Mouse (Mus musculus) layer of hippocampus, adult 9-10 months (tissue): ENCODE results near the gene Lasp1.
A peak's percentile ranks its signal among the peaks of the same experiment; 100 is the strongest.
"Not testable (repeated sequence)": the region's sequence is repeated elsewhere in the genome, so short reads cannot be mapped to it uniquely, and the experiment has no call there.

Experiments used
- DNase-seq: peaks from one replicate; pipeline ENCODE4 v3.0.0; 2022; ENCODE audit warnings: low spot score

Gene Lasp1

DNA sequence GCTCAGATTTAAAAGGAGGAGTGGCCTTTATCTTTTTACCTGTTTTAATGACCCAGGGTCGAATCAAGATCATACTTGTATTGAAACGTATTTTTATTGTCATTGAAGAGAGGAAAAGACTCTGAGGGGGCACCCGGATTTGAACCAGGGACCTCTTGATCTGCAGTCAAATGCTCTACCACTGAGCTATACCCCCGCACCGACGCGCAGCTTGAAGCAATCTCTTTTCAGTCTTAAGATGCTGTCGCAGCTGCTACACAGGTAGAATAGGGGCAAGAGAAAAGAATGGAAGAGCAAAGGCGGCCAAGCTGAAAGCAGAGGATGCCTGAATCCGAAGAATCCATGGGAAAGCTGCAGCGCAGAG lies at the start of gene Lasp1:
Gene Lasp1 (plus strand): TSS at position 219 of the 364 bp plus-strand sequence.
- peak; percentile 89 for DNase-seq

DNA sequence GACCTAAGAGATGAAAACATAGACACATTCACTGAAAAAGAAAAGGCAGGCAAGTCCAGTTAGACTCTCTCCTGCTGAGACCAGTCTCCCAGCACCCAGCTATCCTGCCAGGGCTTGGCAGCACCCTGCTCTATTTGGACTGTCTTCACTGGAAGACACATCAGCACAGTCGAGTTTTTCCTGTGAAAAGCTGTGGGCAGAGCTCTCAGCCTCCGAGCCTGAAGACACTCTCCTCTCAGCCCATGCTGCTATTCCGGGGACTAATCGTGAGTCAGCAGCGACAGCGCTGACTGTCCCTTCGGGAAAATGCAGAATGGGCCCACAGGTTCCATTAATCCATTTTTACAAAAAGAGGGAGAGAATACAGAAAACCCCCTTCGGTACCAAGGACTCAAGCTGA lies 45.5 kb upstream of the Lasp1 start:
- no peak for DNase-seq

DNA sequence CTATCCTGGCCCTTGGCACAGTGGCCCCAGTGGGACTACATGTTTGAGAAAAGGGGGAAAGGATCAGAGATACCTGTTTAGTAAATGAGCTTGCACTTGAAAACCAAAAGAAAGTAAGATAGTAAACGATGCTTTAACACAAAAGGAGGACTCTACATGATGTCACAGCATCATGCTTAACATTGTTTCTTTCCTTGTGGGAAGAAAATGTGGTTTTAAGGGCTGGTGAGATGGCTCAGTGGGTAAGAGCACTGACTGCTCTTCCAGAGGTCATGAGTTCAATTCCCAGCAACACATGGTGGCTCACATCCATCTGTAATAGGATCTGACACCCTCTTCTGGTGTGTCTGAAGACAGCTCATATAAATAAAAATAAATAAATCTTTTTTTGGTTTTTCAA lies 40.7 kb upstream of the Lasp1 start:
- DNase-seq, result no peak

DNA sequence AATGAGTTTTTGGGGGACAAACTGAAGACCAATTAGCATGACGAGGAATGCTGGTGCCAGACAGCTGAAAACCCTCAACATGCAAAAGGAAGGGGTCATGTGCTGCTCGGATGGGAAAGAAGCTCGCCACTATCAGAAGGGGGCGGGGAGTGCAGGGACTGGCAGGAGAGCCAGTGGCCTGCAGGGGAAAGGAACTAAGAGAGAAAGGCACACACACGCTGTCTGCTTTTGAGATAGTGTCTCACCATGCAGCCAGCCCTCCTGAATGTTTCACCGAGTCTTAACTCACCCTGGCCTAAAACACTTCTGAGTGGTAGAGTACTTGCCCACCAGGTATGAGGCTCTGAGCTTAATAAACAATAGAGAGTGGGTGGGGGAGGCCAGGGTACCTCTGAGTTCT lies 39.9 kb upstream of the Lasp1 start:
- no peak for DNase-seq

DNA sequence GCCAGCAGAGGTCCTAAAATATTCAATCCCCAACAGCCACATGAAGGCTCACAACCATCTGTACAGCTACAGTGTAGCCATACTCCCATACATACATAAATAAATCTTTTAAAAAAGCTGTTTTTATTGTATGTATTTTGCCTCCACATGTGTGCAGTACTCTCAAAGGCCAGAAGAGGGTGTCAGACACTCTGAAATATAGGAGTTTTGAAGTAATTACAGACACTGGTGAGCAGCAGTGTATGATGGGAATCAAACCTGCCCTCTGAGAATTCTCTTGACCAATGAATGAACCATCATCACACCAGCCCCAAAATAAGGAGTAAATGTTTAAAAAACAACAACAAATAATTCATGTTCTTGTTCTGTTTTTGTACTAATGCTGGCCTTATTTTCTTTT lies 37.2 kb upstream of the Lasp1 start:
- DNase-seq, result no peak

DNA sequence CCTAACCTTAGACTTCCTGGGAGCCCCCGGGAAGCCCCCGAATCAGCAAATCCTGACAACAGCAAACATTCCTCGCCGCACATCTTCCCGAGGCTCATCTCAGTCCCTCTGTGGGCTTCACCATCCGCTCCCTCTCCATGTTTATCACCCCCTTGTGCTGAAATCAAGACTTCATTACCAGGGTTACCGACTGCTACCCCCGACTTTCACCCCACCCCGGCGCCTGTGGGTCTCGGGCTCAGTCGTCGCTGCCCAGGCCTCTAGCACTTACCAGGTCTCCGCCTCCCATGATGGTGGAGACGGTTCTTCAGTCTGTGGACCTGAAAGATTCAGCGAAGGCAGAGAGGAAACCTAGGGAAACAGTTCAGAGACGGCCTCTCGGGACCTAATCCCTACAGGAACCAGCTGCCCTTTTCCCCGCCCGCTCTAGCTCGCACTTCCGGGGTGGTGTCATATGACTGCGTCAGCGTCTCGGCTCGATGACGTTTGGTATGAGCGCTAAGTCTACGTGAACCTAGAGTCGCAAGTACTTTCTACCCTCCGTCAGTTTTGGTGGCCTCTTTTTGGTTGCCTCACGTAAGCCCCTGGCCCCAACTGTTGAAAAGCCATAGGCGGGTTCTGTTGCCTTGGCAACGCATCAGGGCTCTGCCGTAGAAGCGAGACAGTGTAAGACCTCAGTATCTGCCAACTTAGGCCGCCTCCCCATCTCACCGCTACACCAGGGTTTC lies 32.5 kb upstream of the Lasp1 start, which contains the start of gene Cwc25:
Gene Cwc25 (minus strand): TSS at position 403 of the 728 bp plus-strand sequence.
- peak; percentile 95 for DNase-seq

DNA sequence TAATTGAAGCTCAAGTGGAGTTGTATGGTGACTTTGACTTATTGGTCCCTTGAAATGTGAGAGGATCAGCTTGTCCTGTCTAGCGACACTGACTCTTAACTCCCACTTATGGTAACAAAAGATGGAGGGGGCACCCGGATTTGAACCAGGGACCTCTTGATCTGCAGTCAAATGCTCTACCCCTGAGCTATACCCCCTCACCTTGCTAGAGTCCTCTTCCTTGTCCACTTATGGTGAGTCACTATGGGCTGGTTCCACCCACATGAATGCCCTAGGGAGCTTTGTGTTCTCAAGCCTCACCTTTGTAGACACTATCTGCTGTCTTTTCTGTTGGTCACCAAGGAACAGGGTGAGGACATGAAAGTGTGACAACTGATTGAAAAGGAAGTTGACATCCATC lies 29.1 kb upstream of the Lasp1 start:
- no peak for DNase-seq

DNA sequence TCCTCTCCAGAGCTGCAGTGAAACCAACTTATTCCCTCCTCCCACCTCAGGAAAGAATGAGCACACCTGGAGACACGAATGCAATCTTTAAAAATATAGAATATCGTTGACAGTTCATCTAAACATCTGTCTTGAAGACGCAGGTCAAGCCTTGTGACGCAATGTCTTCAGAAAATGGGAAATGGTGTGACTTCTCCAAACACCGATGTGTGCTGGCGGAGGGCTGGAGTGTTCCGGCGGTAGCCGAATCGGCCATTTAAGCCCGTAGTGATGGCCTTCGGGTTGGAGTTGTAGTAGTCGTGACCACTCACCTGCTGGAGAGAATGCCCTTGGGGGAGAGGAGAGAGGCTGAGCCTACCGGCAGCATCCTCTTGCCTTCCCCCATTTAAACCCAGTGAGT lies 27.4 kb upstream of the Lasp1 start:
- DNase-seq, result no peak

DNA sequence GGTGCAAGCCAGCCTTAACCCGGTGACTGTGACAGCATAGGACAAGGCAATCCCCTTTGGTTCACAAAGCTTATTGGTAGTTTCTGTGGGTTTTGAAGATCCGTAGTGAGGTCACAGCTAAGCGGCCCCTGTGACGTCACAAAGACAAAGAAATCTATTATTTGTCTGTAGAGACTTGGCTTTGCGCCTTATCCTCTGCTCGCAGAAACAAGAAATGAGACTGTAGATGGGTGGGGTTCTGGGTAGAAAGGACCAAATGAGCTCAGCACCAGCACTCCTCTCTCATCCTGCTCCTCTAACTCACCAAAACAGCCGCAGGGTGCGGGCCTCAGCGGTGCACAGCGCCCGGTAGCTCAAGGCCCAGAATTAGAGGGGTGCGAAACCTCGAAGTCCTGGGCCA lies 23.6 kb upstream of the Lasp1 start:
- DNase-seq, result no peak

DNA sequence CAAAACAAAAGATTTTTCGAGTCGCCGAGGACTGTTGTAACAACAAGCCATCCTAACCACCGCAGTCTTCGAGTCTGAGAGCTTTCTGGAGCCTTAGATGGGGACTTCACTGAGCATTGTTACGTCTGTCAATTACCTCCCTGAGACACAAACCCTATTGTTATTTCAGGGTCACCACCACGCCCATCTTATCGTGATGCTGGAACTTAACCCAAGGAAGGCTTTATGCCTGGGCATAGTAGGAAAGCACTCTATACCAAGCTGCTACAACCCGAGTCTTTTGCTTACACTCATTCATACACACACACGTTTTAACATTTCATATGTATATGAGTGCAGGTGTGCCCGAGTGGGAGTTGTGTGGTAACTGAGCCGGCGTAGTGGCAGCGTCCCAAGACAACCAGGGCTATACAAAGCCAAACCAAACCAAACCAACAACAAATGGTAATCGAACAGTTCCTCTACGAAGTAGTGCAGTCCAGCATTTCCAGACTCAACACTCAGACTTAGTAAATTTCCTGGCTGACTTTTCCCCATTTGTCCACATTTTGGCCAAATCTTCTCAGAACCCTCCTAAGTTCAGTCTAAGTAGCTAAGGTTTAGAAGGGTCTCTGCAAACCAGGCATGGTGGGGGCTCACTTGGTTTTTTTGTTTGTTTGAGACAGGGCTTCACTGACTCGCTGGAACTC lies 22.8 kb upstream of the Lasp1 start, which contains the start of gene 1700001P01Rik:
Gene 1700001P01Rik (minus strand): TSS at position 111 of the 689 bp plus-strand sequence.
- no peak for DNase-seq

DNA sequence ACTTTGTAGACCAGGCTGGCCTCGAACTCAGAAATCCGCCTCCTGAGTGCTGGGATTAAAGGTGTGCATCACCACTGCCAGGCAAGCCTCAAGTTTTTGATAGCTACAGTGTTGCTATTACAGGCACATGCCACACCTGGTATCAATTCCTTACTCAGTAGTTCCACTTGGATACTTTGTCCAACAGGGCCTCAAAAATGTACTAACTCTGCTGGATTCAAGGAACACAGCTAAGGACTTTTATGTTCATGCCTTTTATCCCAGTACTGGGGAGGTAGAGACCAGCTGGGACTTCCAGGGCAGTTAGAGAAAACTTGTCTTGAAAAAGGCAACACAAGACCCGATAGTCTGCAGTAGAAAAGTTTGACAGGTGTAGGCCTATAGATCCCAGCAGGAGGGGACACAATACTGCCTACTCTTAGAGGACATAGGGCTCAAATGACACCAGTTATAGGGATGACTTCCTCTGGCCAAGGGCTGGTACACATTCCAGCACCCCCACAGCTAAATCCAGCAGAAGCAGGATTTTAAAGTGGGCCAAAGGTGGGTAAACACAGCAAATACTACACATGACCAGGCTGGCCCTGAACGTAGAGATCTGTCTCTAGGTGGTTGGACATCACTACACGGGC lies 22.2 kb upstream of the Lasp1 start:
- no peak for DNase-seq

DNA sequence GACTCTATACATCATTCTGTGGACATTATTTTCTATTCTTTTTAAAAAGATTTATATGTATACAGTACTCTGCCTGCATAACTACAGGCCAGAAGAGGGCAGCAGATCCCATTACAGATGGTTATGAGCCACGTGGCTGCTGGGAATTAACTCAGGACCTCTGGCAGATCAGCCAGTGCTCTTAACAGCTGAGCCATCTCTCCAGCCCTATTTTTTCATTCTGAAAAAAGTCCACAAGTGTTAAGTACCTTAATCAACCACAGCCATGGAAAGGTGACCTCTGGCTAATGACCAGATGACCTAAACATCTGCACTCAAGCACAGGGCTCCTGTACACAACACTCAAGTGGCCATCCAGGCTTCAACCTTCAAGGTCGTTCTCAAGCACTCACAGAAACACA lies 21.7 kb upstream of the Lasp1 start:
- no peak for DNase-seq

DNA sequence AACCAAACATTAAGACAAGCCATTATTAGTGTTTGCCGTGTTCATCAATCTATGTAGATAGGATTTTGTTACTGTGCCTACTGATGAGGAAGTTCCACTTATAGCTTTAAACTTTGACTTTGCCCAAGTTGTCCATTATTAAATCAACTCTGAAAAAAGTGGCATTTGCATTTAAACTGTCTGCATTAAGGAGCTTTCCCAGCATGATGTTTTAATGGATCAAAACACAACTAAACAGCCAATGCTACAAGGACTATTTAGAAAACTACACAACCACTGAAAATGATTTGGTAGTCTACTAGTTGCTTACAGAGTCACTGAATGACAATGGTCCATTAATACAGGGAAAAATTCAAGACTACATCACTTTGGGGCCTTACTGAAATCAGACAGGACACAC lies 19.9 kb upstream of the Lasp1 start:
- no peak for DNase-seq

DNA sequence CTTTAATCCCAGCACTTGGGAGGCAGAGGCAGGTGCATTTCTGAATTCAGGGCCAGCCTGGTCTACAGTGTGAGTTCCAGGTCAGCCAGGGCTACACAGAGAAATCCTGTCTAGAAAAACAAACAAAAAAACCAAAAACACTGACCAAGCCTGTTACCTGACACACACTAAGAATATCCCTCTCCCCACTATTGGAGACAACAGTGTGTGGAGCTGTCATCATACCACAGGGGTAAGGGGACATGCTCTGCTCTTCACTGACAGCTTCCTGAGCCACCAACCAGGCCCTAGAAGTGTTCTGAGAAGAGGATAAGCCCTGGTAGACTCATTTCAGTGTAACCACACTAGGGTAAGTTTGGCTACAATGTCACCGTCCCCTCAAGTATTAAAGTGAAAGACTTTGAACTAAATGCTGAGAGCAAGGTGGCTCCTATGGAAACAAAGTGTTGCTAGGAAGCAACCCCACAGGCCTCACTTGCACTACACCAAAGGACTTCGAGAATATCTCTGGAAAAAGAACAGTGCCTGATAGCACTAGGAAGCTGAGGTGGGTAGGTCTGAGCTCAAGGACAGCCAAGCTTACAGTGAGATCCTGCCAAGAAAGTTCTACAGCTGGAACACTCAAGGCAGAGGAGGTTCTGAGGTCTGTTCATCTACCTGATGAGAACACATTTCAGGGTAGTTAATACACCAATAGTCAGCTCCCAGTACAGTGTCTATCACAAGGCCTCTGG lies 18.7 kb upstream of the Lasp1 start:
- DNase-seq, result no peak

DNA sequence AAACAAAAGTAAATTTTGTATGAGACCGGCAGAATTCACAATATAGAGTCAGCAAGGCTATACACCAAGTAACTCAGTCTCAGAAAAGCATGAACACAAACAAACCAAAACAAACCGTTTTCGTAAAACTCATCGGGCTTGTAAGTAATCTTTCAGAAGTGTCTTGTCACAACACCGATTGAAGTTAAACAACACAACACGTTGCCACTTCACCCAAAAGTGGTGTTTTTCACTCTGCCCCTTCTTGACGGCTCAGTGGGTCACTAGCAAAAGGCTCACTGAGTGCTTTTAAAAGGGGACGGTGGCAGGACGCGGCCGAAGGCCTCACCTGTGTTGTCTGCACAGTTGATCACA lies 17.3 kb upstream of the Lasp1 start:
- DNase-seq, result no peak

DNA sequence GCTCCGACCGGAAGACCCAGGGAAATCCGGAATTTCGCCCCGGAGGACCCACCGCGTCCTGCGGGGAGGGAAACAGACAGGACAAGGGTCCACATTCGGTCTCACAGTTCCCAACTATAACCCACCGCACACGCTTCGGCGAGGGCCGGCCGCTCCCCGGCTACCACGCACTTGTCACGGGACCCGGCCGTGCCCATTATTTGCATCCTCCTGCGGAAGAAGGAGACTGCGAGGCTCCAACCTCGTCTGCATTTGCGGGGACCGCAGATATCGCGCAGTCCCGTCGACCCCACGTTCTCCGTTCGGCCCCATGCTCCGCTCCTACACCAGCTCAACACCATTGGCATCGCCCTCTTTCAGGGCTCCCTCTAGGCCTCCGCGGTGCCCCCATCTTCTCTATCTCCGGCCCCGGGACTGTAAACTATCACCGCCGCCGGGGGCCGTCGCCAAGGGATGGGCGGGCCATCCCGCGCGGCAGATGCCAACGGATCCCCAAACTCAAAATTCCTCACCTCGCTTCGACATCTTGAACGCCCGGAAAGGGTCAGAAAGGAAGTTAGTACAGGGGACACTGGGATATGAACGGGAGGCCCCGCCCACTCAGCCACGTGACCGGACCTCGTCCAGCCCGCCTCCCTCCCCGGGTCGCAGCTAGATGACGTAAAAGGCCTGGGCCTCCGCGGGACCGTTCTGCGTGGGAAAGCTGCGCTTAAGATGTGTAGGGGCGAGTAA lies 16.8 kb upstream of the Lasp1 start, which contains the start of gene Rpl23:
Gene Rpl23 (minus strand): TSS at position 606 of the 732 bp plus-strand sequence.
- peak; percentile 98 for DNase-seq

DNA sequence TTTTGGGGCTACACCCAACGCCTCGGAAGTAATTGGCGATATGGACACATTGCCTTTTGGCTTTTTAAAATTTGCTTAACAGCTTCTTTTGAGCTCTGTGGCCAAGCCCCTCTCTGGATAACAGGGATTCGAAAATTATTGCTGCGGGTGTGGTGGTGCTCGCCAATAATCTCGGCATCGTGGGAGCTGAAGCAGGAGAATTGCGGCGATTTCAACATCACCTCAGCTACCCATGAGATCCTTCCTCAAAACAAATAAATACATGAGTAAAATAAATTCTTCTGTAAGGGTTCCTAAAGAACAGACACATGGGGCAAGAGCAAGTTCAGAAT lies 16.3 kb upstream of the Lasp1 start:
- DNase-seq, result no peak

DNA sequence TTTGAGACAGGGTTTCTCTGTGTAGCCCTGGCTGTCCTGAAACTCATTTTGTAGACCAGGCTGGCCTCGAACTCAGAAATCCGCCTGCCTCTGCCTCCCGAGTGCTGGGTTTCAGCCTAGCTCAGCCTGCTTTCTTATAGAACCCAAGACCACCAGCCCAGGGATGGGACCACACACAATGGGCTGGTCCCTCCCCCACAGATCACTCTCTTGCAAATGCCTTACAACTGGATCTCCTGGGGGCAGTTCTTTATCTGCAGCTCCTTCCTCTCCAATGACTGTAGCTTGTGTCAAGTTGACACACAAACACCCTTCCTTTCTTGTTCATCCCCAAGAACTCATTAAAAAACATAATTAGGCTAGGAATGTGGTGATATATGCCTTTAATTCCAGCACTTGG lies 10.8 kb upstream of the Lasp1 start:
- no peak for DNase-seq

DNA sequence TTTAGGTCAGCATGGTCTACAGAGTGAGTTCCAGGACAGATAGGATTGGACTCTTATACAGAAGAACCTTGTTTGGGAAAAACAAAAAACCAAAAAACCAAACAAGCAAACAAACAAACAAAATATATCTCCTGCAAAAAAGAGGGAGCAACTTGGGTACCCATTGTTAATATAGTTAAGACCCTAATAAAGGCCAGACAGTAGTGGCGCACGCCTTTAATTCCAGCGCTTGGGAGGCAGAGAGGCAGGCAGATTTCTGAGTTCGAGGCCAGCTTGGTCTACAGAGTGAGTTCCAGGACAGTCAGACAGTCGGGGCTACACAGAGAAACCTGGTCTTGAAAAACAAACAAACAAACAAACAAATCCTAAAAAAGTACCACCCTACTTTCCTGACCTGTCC lies 9.1 kb upstream of the Lasp1 start:
- DNase-seq, result no peak

DNA sequence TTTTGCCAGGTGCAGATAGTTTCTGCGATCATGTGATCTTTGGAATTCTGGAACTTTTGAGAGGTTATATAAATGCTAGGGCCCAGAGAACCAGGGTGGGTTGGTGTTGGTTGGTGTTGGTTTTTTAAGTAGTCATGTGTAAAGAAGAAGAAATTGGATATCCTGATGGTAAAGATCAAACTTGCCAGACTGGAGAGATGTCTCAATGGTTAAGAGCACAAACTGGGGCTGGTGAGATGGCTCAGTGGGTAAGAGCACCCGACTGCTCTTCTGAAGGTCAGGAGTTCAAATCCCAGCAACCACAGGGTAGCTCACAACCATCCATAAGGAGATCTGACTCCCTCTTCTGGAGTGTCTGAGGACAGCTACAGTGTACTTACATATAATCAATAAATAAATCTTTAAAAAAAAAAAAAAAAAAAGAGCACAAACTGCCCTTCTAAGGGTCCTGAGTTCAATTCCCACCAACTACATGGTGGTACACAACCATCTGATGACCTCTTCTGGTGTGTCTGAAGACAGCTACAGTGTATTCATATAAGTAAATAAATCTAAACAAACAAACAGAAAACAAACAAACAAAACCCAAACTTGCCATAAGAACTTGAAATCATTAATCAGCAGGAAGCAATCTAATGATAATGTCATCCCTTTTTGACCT lies 7.9 kb upstream of the Lasp1 start:
- not testable (repeated sequence) for DNase-seq

DNA sequence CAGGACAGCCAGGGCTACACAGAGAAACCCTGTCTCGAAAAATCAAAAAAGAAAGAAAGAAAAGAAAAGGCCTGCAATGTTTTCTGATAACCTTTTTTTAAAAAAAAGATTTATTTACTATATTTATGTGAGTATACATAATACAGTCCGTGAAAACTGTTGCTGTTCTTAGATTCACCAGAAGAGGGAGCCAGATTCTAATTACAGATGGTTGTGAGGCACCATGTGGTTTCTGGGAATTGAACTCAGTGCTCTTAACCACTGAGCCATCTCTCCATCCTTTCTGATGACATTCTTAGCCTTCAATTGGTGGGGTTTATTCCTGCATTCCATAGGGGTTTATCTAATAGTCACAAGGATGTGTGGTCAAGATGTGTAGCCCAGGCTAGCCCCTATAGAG lies 5.6 kb upstream of the Lasp1 start:
- DNase-seq, result peak; percentile 78
